9 mouse cellular contexts compared by ENCODE assay signal in genomic region chrX:8090346-8090953, GRCm38 (mm10). TPM values are rescaled to one million over a fixed set of nuclear protein-coding genes. Genes with fewer than 3 reads are reported as not detected.
A peak's percentile ranks its signal among the peaks of the same experiment; 100 is the strongest.
DNase-seq lines count a peak whose midpoint lies in the region; ATAC-seq and TF ChIP-seq lines count a peak whose summit lies in the region.
"Had no signal": no experiment of that assay in that cellular context is flagged by ENCODE, and none has a peak within 500 bp of the region (broad histone marks: within the 10 kb centered on the region; RNA-seq: fewer than 3 reads in every experiment).

Gene Was, minus strand, starts transcription at chrX:8090498.

- peaks cover 3 to 23% of the 10 kb centered on the region in 2 experiments for H3K4me1 ChIP-seq in MEL (ENCODE audit: control insufficient read depth in 1 of 2, insufficient read depth in 2 of 2, low read length in 2 of 2)
- H3K4me1 ChIP-seq in liver, adult 2 months (ENCODE audit: control insufficient read depth, insufficient read depth, low read length) = no peaks in the 10 kb centered on the region
- H3K4me1 ChIP-seq in forebrain, embryonic 10.5 days = no peaks in the 10 kb centered on the region
- H3K4me1 ChIP-seq: neural tube, embryonic 12.5 days had no signal

- peaks cover 21% of the 10 kb centered on the region for H3K79me2 ChIP-seq in MEL (ENCODE audit: control insufficient read depth, insufficient read depth, low read length, poor library complexity)
- H3K79me2 ChIP-seq in liver, adult 2 months (ENCODE audit: control insufficient read depth, insufficient read depth, low read length) = no peaks in the 10 kb centered on the region

- H3K27ac ChIP-seq in MEL (ENCODE audit: control insufficient read depth, low read depth, low read length) = peak within 1 kb of the TSS; percentile 97
- peak within 1 kb of the TSS; percentile 58 for H3K27ac ChIP-seq in liver, adult 2 months (replicated peaks; ENCODE audit: insufficient read depth, low read depth, low read length)
- no peak within 1 kb of the TSS for H3K27ac ChIP-seq in forebrain, embryonic 10.5 days
- H3K27ac ChIP-seq: neural tube, embryonic 12.5 days had no signal

- no peaks in the 10 kb centered on the region for H3K9me3 ChIP-seq in MEL (replicated peaks; ENCODE audit: insufficient read depth, low read length)
- H3K9me3 ChIP-seq in forebrain, embryonic 10.5 days = no peaks in the 10 kb centered on the region; the same call in 1 of the 2 replicates
- H3K9me3 ChIP-seq: neural tube, embryonic 12.5 days had no signal

- TF ChIP-seq POLR2A in MEL (IDR thresholded peaks at IDR 0.05; ENCODE audit: control insufficient read depth in 1 of 2, insufficient read depth in 1 of 2, low read depth in 1 of 2, low read length in 2 of 2, poor library complexity in 1 of 2) = peak; percentile 92 to 96
- TF ChIP-seq POLR2A in liver, adult 2 months (IDR thresholded peaks at IDR 0.05; ENCODE audit: extremely low read depth, insufficient read depth, low read length) = no peak

- TF ChIP-seq CTCF in MEL (IDR thresholded peaks at IDR 0.05 in 2 of 3, conservative IDR thresholded peaks at IDR 0.05 in 1 of 3; ENCODE audit: control insufficient read depth in 1 of 3, insufficient read depth in 1 of 3, low read depth in 2 of 3, low read length in 3 of 3, poor library complexity in 1 of 3, severe bottlenecking in 1 of 3) = no peak
- no peak for TF ChIP-seq CTCF in liver, adult 2 months (IDR thresholded peaks at IDR 0.05; ENCODE audit: low read depth, low read length)

- WGBS in liver, adult 2 months = 89% methylated on average over 12 of the region's 14 CpGs
- 86% methylated on average over 12 of the region's 14 CpGs for WGBS in forebrain, embryonic 10.5 days

- peak; percentile 71 for DNase-seq in CD4-positive helper T cell, adult 2 months (ENCODE audit: low read depth, low spot score)
- peak; percentile 94 for DNase-seq in MEL (ENCODE audit: low read depth, low spot score)
- peak; percentile 9 for DNase-seq in liver, adult 2 months (ENCODE audit: extremely low read depth, low read depth, low spot score)
- no peak for DNase-seq in cerebellum, adult 9-11 months
- DNase-seq in urinary bladder, adult 2 months (ENCODE audit: low spot score) = no peak
- DNase-seq in forebrain, embryonic 10.5 days (ENCODE audit: extremely low spot score, low spot score) = no peak
- DNase-seq: adrenal gland, postnatal 36 days had no signal

- TF ChIP-seq EP300 in MEL (IDR thresholded peaks at IDR 0.05; ENCODE audit: low read depth in 1 of 2, low read length in 2 of 2) = peak; percentile 25 to 42; a peak in 1 of 4 replicates

- peak; percentile 96 for ATAC-seq in neutrophil, adult 5-6 weeks (ENCODE audit: extremely low read depth, insufficient number of reproducible peaks, low FRiP score, poor library complexity, severe bottlenecking)

- H3K9ac ChIP-seq in MEL (ENCODE audit: control insufficient read depth, low read depth, low read length, poor library complexity, severe bottlenecking) = peak within 1 kb of the TSS; percentile 85
- no peak within 1 kb of the TSS for H3K9ac ChIP-seq in liver, adult 2 months (ENCODE audit: low read depth, low read length)
- H3K9ac ChIP-seq: neural tube, embryonic 12.5 days had no signal

- TF ChIP-seq RAD21 in MEL (IDR thresholded peaks at IDR 0.05; ENCODE audit: low read depth, low read length) = no peak

- H3K4me3 ChIP-seq in MEL (ENCODE audit: control insufficient read depth in 1 of 2, insufficient read depth in 1 of 2, low read depth in 2 of 2, low read length in 2 of 2) = peak within 1 kb of the TSS; percentile 63 to 75
- peak within 1 kb of the TSS; percentile 45 for H3K4me3 ChIP-seq in liver, adult 2 months (ENCODE audit: insufficient read depth, low read depth, low read length)
- no peak within 1 kb of the TSS for H3K4me3 ChIP-seq in forebrain, embryonic 10.5 days
- H3K4me3 ChIP-seq: neural tube, embryonic 12.5 days had no signal

- peaks cover 10 to 23% of the 10 kb centered on the region in 2 experiments for H3K36me3 ChIP-seq in MEL (ENCODE audit: control insufficient read depth in 1 of 2, insufficient read depth in 2 of 2, low read length in 2 of 2)
- no peaks in the 10 kb centered on the region for H3K36me3 ChIP-seq in liver, adult 2 months (ENCODE audit: control insufficient read depth, insufficient read depth, low read length)
- H3K36me3 ChIP-seq in forebrain, embryonic 10.5 days (replicated peaks) = no peaks in the 10 kb centered on the region
- H3K36me3 ChIP-seq: neural tube, embryonic 12.5 days had no signal

- no peaks in the 10 kb centered on the region for H3K27me3 ChIP-seq in MEL (ENCODE audit: control insufficient read depth in 1 of 2, insufficient read depth in 2 of 2, low read length in 2 of 2)
- no peaks in the 10 kb centered on the region for H3K27me3 ChIP-seq in liver, adult 2 months (ENCODE audit: control insufficient read depth, insufficient read depth, low read length)
- no peaks in the 10 kb centered on the region for H3K27me3 ChIP-seq in forebrain, embryonic 10.5 days (ENCODE audit: poor library complexity, severe bottlenecking)
- H3K27me3 ChIP-seq: neural tube, embryonic 12.5 days had no signal

TF ChIP-seq in MEL, 35 proteins besides CTCF, POLR2A, EP300 and RAD21:
- no peak for TF ChIP-seq SMC3 (IDR thresholded peaks at IDR 0.05; ENCODE audit: low read depth, low read length)
- TF ChIP-seq UBTF (IDR thresholded peaks at IDR 0.05; ENCODE audit: borderline replicate concordance, insufficient read depth, low read depth, low read length) = no peak
- TF ChIP-seq RCOR1 (IDR thresholded peaks at IDR 0.05; ENCODE audit: low read depth, low read length) = no peak
- no peak for TF ChIP-seq TAL1 (IDR thresholded peaks at IDR 0.05; ENCODE audit: low read length)
- TF ChIP-seq MAFK (IDR thresholded peaks at IDR 0.05; ENCODE audit: borderline replicate concordance, low read depth, low read length) = no peak
- TF ChIP-seq POLR2AphosphoS2 (IDR thresholded peaks at IDR 0.05; ENCODE audit: low read length) = peak; percentile 67; the same call in 1 of the 2 replicates
- TF ChIP-seq ZMIZ1 (IDR thresholded peaks at IDR 0.05; ENCODE audit: low read depth, low read length) = peak; percentile 90
- TF ChIP-seq NELFE (IDR thresholded peaks at IDR 0.05; ENCODE audit: low read depth, low read length) = peak; percentile 92
- no peak for TF ChIP-seq ZKSCAN1 (IDR thresholded peaks at IDR 0.05; ENCODE audit: low read depth, low read length)
- no peak; the same call in 1 of the 2 replicates for TF ChIP-seq MXI1 (IDR thresholded peaks at IDR 0.05; ENCODE audit: low read depth, low read length)
- TF ChIP-seq POLR2AphosphoS5 (IDR thresholded peaks at IDR 0.05; ENCODE audit: borderline replicate concordance, low read depth, low read length) = no peak
- TF ChIP-seq CHD1 (IDR thresholded peaks at IDR 0.05; ENCODE audit: low read depth, low read length) = no peak
- TF ChIP-seq USF2 (IDR thresholded peaks at IDR 0.05; ENCODE audit: borderline replicate concordance in 1 of 2, insufficient read depth in 1 of 2, low read depth in 1 of 2, low read length in 2 of 2) = no peak
- TF ChIP-seq MAX (IDR thresholded peaks at IDR 0.05; ENCODE audit: low read length) = no peak
- TF ChIP-seq GABPA (IDR thresholded peaks at IDR 0.05; ENCODE audit: low read depth, low read length) = no peak
- no peak for TF ChIP-seq MEF2A (IDR thresholded peaks at IDR 0.05; ENCODE audit: extremely low read depth, insufficient replicate concordance, low read depth, low read length, poor library complexity, severe bottlenecking)
- peak; percentile 51; the same call in 1 of the 2 replicates for TF ChIP-seq TCF12 (IDR thresholded peaks at IDR 0.05; ENCODE audit: low read depth, low read length)
- no peak for TF ChIP-seq CHD2 (IDR thresholded peaks at IDR 0.05; ENCODE audit: low read length)
- no peak for TF ChIP-seq MAZ (IDR thresholded peaks at IDR 0.05; ENCODE audit: low read depth, low read length)
- TF ChIP-seq TBP (IDR thresholded peaks at IDR 0.05; ENCODE audit: low read depth, low read length) = peak; percentile 93
- no peak; the same call in 1 of the 2 replicates for TF ChIP-seq KAT2A (conservative IDR thresholded peaks at IDR 0.05; ENCODE audit: low read depth, low read length)
- TF ChIP-seq ZNF384 (IDR thresholded peaks at IDR 0.05; ENCODE audit: low read depth, low read length) = no peak; the same call in 1 of the 2 replicates
- TF ChIP-seq ELF1 (IDR thresholded peaks at IDR 0.05; ENCODE audit: low read depth, low read length) = peak; percentile 93
- 0 out of 2 replicates have a peak, but pooled peaks have one; percentile 48 for TF ChIP-seq ETS1 (IDR thresholded peaks at IDR 0.05; ENCODE audit: low read depth, low read length)
- TF ChIP-seq HCFC1 (IDR thresholded peaks at IDR 0.05; ENCODE audit: low read depth, low read length) = peak; percentile 80
- TF ChIP-seq MYC (IDR thresholded peaks at IDR 0.05; ENCODE audit: low read depth, low read length) = no peak
- TF ChIP-seq E2F4 (IDR thresholded peaks at IDR 0.05; ENCODE audit: borderline replicate concordance, low read depth, low read length) = no peak
- TF ChIP-seq ZC3H11A (IDR thresholded peaks at IDR 0.05; ENCODE audit: low read depth, low read length) = no peak
- no peak for TF ChIP-seq NRF1 (IDR thresholded peaks at IDR 0.05; ENCODE audit: insufficient read depth, low read depth, low read length, poor library complexity, severe bottlenecking)
- TF ChIP-seq MYB (IDR thresholded peaks at IDR 0.05; ENCODE audit: low read depth, low read length) = no peak
- TF ChIP-seq SIN3A (IDR thresholded peaks at IDR 0.05; ENCODE audit: low read length) = peak; percentile 78; the same call in 1 of the 2 replicates
TF ChIP-seq in MEL: peak in this region for 9.

RNA-seq across cellular contexts. Expression of gene Was, which starts in this region (rescaled TPM):
- total RNA-seq in MEL (2012; rRNA removed) = 133 and 146 TPM in 2 replicates
- polyA plus RNA-seq in MEL (2012; ENCODE audit: insufficient read depth in 1 of 2, insufficient read length in 2 of 2, low read depth in 1 of 2, low replicate concordance in 2 of 2, missing spikeins in 1 of 2) = 100 to 1,000 TPM in 1 of 2 experiments, not detected in 1; 167 TPM
- 1.6 and 2.2 TPM in 2 replicates for total RNA-seq in liver, adult 2 months (2014; rRNA removed)
- 0.83 and 1.7 TPM in 2 replicates for polyA plus RNA-seq in liver, adult 2 months (2012; rRNA removed)
- 179 and 193 TPM in 2 replicates for total RNA-seq in neutrophil, adult 5-6 weeks (2017)
- 3.8 and 3.9 TPM in 2 replicates for polyA plus RNA-seq in urinary bladder, adult 2 months (2012; rRNA removed)
- polyA plus RNA-seq in forebrain, embryonic 10.5 days (2016; fragmentation: Nextera tagmentation; extraction: Ambion mirVana) = 0.14 and 0.17 TPM in 2 replicates

Comparison
In these comparisons a context has a peak if more than half of its experiments do, and no peak if none do; other contexts are left out.
1. RNA of gene Was (total RNA-seq): 179 to 193 TPM in neutrophil, adult 5-6 weeks and 133 to 146 TPM in MEL; 1.6 to 2.2 TPM in liver, adult 2 months; every median in the first group is over 10 times any median in the second.
2. DNase-seq: peak in CD4-positive helper T cell, adult 2 months (single experiment), MEL (single experiment) and liver, adult 2 months (single experiment); none in cerebellum, adult 9-11 months (single experiment), urinary bladder, adult 2 months (single experiment) and forebrain, embryonic 10.5 days (single experiment).